Mouse (Mus musculus): ENCODE data around the gene Cc2d1a. TPM values are rescaled to one million over a fixed set of nuclear protein-coding genes. Genes with fewer than 3 reads are reported as not detected.

Gene Cc2d1a
- polyA plus RNA-seq, 1 experiment from 2014 or later = 19.5 TPM

DNA sequence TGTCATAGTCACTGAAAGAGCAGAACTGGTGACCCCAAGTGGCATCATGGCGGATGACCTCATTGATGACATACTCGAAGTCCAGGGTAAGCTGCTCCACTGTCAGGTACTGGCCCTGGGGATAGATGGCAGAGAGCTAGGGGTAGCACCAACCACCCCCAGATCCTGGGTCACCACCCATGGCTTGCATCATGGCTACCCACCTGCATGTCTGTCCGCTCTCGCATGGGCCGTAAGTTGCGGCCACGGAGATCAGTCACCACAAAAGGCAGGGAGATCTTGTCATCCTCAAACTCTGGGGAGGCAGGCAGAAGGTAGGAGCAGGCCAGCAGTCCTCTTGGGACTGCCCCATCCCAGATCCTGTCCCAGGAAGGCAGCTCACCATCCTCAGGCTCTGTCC is 49.4 kb downstream of the Cc2d1a start:
- no peak for ATAC-seq (ENCODE audit: low FRiP score, low read depth)
- no peaks in the 10 kb centered on the region for H3K27me3 ChIP-seq
- no peak overlapping the region for H3K4me3 ChIP-seq
- H3K4me1 ChIP-seq = peaks cover 17% of the 10 kb centered on the region
- 95% methylated on average over 7 of the region's 7 CpGs for WGBS
- H3K27ac ChIP-seq (replicated peaks) = no peak overlapping the region
- H3K36me3 ChIP-seq = peaks cover 90% of the 10 kb centered on the region
- H3K9me3 ChIP-seq = no peaks in the 10 kb centered on the region
- H3K4me2 ChIP-seq (replicated peaks) = no peak overlapping the region
- no peak overlapping the region for H3K9ac ChIP-seq (replicated peaks)

DNA sequence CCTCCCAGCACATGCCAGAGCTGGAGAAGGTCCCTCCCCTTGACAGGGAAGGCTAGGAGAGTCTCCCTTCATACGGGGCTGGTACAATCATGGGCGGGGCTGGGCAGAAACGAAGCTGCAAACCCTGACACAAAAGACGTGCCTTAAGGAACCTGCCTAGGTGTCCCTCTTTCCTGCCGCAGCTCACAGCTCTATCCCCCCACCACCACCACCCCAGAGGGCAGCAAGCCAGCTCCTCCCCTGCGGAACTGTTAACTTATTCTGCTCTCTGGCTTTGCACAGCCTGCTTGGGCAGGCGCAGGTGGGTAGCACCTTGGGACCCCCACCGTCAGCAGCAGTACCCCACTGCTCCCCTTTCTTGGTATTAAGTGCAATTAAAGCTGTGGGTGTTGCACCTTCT is 51.7 kb downstream of the Cc2d1a start:
- peaks cover 97% of the 10 kb centered on the region for H3K36me3 ChIP-seq
- H3K27me3 ChIP-seq = no peaks in the 10 kb centered on the region
- no peak overlapping the region for H3K9ac ChIP-seq (replicated peaks)
- no peak for ATAC-seq (ENCODE audit: low FRiP score, low read depth)
- H3K27ac ChIP-seq (replicated peaks) = no peak overlapping the region
- H3K4me1 ChIP-seq = no peaks in the 10 kb centered on the region
- no peak overlapping the region for H3K4me3 ChIP-seq
- 65% methylated on average over 8 of the region's 8 CpGs for WGBS
- no peaks in the 10 kb centered on the region for H3K9me3 ChIP-seq
- H3K4me2 ChIP-seq (replicated peaks) = no peak overlapping the region

GRCm38 (mm10) chr8:84090585-84090984 is 57.2 kb downstream of the Cc2d1a start:
- Histone ChIP-seq H3K9ac (replicated peaks) (no peak overlapping the region), H3K9me3 (no peaks in the 10 kb centered on the region), H3K27ac (replicated peaks) (no peak overlapping the region), H3K4me1 (no peaks in the 10 kb centered on the region), H3K27me3 (no peaks in the 10 kb centered on the region), H3K36me3 (peaks cover 92% of the 10 kb centered on the region), H3K4me2 (replicated peaks) (no peak overlapping the region), H3K4me3 (no peak overlapping the region)
- no peak for ATAC-seq (ENCODE audit: low FRiP score, low read depth)
- WGBS = 93% methylated on average over 8 of the region's 8 CpGs

- 89% methylated on average over 9 of the region's 9 CpGs for WGBS
Observed at GRCm38 (mm10) chr8:84089277-84089676, 58.5 kb downstream of the Cc2d1a start.

GRCm38 (mm10) chr8:84087821-84088220 is 59.9 kb downstream of the Cc2d1a start:
- H3K4me1 ChIP-seq = peaks cover 16% of the 10 kb centered on the region
- H3K27me3 ChIP-seq = peaks cover 4% of the 10 kb centered on the region; the same call in 1 of the 2 replicates
- no peak overlapping the region for H3K4me3 ChIP-seq
- no peak overlapping the region for H3K27ac ChIP-seq (replicated peaks)
- peaks cover 81% of the 10 kb centered on the region for H3K36me3 ChIP-seq
- H3K9ac ChIP-seq (replicated peaks) = no peak overlapping the region
- ATAC-seq (ENCODE audit: low FRiP score, low read depth) = no peak
- no peaks in the 10 kb centered on the region for H3K9me3 ChIP-seq
- 95% methylated on average over 14 of the region's 14 CpGs for WGBS
- H3K4me2 ChIP-seq (replicated peaks) = no peak overlapping the region

More at GRCm38 (mm10) chr8:84089277-84089676, 58.5 kb downstream of the Cc2d1a start:
- Histone ChIP-seq H3K27me3 (peaks cover 4% of the 10 kb centered on the region; the same call in 1 of the 2 replicates), H3K27ac (replicated peaks) (no peak overlapping the region), H3K9me3 (no peaks in the 10 kb centered on the region), H3K4me2 (replicated peaks) (no peak overlapping the region), H3K9ac (replicated peaks) (no peak overlapping the region), H3K4me1 (peaks cover 8% of the 10 kb centered on the region), H3K4me3 (no peak overlapping the region), H3K36me3 (peaks cover 91% of the 10 kb centered on the region)
- no peak for ATAC-seq (ENCODE audit: low FRiP score, low read depth)

- peaks cover 81% of the 10 kb centered on the region for H3K36me3 ChIP-seq
- H3K27ac ChIP-seq (replicated peaks) = no peak overlapping the region
- ATAC-seq (ENCODE audit: low FRiP score, low read depth) = no peak
- H3K27me3 ChIP-seq = peaks cover 4% of the 10 kb centered on the region; the same call in 1 of the 2 replicates
- peaks cover 16% of the 10 kb centered on the region for H3K4me1 ChIP-seq
- WGBS = 93% methylated on average over 7 of the region's 7 CpGs
- no peak overlapping the region for H3K4me3 ChIP-seq
- no peak overlapping the region for H3K9ac ChIP-seq (replicated peaks)
- H3K9me3 ChIP-seq = no peaks in the 10 kb centered on the region
- no peak overlapping the region for H3K4me2 ChIP-seq (replicated peaks)
Observed at GRCm38 (mm10) chr8:84087156-84087555, 60.6 kb downstream of the Cc2d1a start.

GRCm38 (mm10) chr8:84084341-84085115 is 63.2 kb downstream of the Cc2d1a start:
- H3K27me3 ChIP-seq = peaks cover 4% of the 10 kb centered on the region; the same call in 1 of the 2 replicates
- ATAC-seq (ENCODE audit: low FRiP score, low read depth) = no peak
- 29% methylated on average over 42 of the region's 42 CpGs for WGBS
- 0 out of 2 replicates have a peak overlapping the region, but pooled peaks have one; percentile 17 for H3K4me2 ChIP-seq (replicated peaks)
- no peaks in the 10 kb centered on the region for H3K9me3 ChIP-seq
- peak overlapping the region; percentile 33; the same call in 1 of the 2 replicates for H3K9ac ChIP-seq (replicated peaks)
- H3K4me3 ChIP-seq = 0 out of 2 replicates have a peak overlapping the region, but pooled peaks have one; percentile 12
- peaks cover 16% of the 10 kb centered on the region for H3K4me1 ChIP-seq
- peaks cover 82% of the 10 kb centered on the region for H3K36me3 ChIP-seq
- no peak overlapping the region for H3K27ac ChIP-seq (replicated peaks)

DNA sequence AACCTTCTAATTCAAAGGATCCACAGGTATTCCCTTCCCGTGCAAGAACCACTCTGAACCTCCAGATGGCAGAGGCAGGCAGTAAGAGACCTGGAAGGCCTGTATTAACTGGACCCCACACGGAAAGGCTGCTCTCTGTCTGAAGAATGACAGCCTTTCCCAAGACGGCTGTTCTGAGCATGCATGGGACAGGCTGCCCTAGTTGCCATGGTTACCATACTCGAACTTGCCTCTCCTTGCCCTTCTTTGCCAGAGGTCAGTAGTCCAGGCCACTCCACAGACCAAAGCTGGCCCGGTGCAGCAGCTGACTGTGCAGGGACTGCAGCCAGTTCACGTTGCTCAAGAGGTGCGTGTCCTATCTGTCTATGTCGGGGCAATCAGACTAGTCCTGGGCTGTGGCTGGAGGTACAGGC is 63.9 kb downstream of the Cc2d1a start:
- Histone ChIP-seq H3K9ac (replicated peaks) (no peak overlapping the region), H3K4me2 (replicated peaks) (no peak overlapping the region), H3K36me3 (peaks cover 78% of the 10 kb centered on the region), H3K9me3 (no peaks in the 10 kb centered on the region), H3K4me3 (no peak overlapping the region), H3K27ac (replicated peaks) (no peak overlapping the region), H3K4me1 (peaks cover 16% of the 10 kb centered on the region), H3K27me3 (peaks cover 4% of the 10 kb centered on the region; the same call in 1 of the 2 replicates)
- ATAC-seq (ENCODE audit: low FRiP score, low read depth) = no peak
- 11% methylated on average over 8 of the region's 8 CpGs for WGBS

MicroRNA genes within 50 kb of the gene (microRNA counts, 519-probe panel; counts per million panel counts)
- microRNA mmu-miR-181c = 3,414 counts per million, percentile 16 among the panel's probes with 10 or more counts
- not detected for microRNA mmu-miR-709

Small RNA genes within 50 kb of the gene (microRNA-seq; reads per million reads assigned to microRNA genes)
- gene Gm25110 = not detected
- gene Mir181c = 13,575 reads per million, percentile 97 among the genes with 10 or more reads in this experiment
- 11,808 reads per million, percentile 96 among the genes with 10 or more reads in this experiment for gene Mir181d
- gene Mir709 = not detected

Other genes with a start within 250 kb of the Cc2d1a start
- 30.2 and 30.4 TPM in 2 replicates for gene Adgrl1, start 247.8 kb downstream of the Cc2d1a start, polyA plus RNA-seq (2016; fragmentation: Nextera tagmentation; extraction: Ambion mirVana)
- gene Gm10644, start 192.7 kb downstream of the Cc2d1a start, polyA plus RNA-seq (2016; fragmentation: Nextera tagmentation; extraction: Ambion mirVana) = 0.76 and 0.88 TPM in 2 replicates
- 58.8 and 62.8 TPM in 2 replicates for gene Asf1b, start 192.4 kb downstream of the Cc2d1a start, polyA plus RNA-seq (2016; fragmentation: Nextera tagmentation; extraction: Ambion mirVana)
- 193 and 207 TPM in 2 replicates for gene Prkaca, start 174.9 kb downstream of the Cc2d1a start, polyA plus RNA-seq (2016; fragmentation: Nextera tagmentation; extraction: Ambion mirVana)
- 7.7 and 9.7 TPM in 2 replicates for gene Samd1, start 150.3 kb downstream of the Cc2d1a start, polyA plus RNA-seq (2016; fragmentation: Nextera tagmentation; extraction: Ambion mirVana)
- 0.89 and 1.1 TPM in 2 replicates for gene 1700067K01Rik, start 146.4 kb downstream of the Cc2d1a start, polyA plus RNA-seq (2016; fragmentation: Nextera tagmentation; extraction: Ambion mirVana)
- gene 2210011C24Rik, start 135.8 kb downstream of the Cc2d1a start, polyA plus RNA-seq (2016; fragmentation: Nextera tagmentation; extraction: Ambion mirVana) = not detected in 2 replicates
- gene Palm3, start 126.5 kb downstream of the Cc2d1a start, polyA plus RNA-seq (2016; fragmentation: Nextera tagmentation; extraction: Ambion mirVana) = 3.5 and 3.9 TPM in 2 replicates
- 0.46 and 0.52 TPM in 2 replicates for gene Il27ra, start 105.3 kb downstream of the Cc2d1a start, polyA plus RNA-seq (2016; fragmentation: Nextera tagmentation; extraction: Ambion mirVana)
- not detected in 2 replicates for gene Rln3, start 102.9 kb downstream of the Cc2d1a start, polyA plus RNA-seq (2016; fragmentation: Nextera tagmentation; extraction: Ambion mirVana)
- gene Gm10643, start 82.8 kb downstream of the Cc2d1a start, polyA plus RNA-seq (2016; fragmentation: Nextera tagmentation; extraction: Ambion mirVana) = 1.5 and 1.6 TPM in 2 replicates
- 9.3 and 10.0 TPM in 2 replicates for gene Rfx1, start 81.1 kb downstream of the Cc2d1a start, polyA plus RNA-seq (2016; fragmentation: Nextera tagmentation; extraction: Ambion mirVana)
- gene Dcaf15, start 43.2 kb downstream of the Cc2d1a start, polyA plus RNA-seq (2016; fragmentation: Nextera tagmentation; extraction: Ambion mirVana) = 20.5 and 22.1 TPM in 2 replicates
- gene Podnl1, start 21.9 kb downstream of the Cc2d1a start, polyA plus RNA-seq (2016; fragmentation: Nextera tagmentation; extraction: Ambion mirVana) = 0.46 and 0.51 TPM in 2 replicates
- gene 4930432K21Rik, start 89 bp upstream of the Cc2d1a start, polyA plus RNA-seq (2016; fragmentation: Nextera tagmentation; extraction: Ambion mirVana) = 2.4 TPM in 2 replicates
- gene Nanos3, start 37.3 kb upstream of the Cc2d1a start, polyA plus RNA-seq (2016; fragmentation: Nextera tagmentation; extraction: Ambion mirVana) = 4.5 and 8.3 TPM in 2 replicates
- gene Zswim4, start 89.1 kb upstream of the Cc2d1a start, polyA plus RNA-seq (2016; fragmentation: Nextera tagmentation; extraction: Ambion mirVana) = 55.3 and 55.7 TPM in 2 replicates
- gene D8Ertd738e, start 101.8 kb upstream of the Cc2d1a start, polyA plus RNA-seq (2016; fragmentation: Nextera tagmentation; extraction: Ambion mirVana) = 268 TPM in 2 replicates
- gene Mri1, start 109.4 kb upstream of the Cc2d1a start, polyA plus RNA-seq (2016; fragmentation: Nextera tagmentation; extraction: Ambion mirVana) = 61.0 and 63.6 TPM in 2 replicates
- gene Ccdc130, start 122.4 kb upstream of the Cc2d1a start, polyA plus RNA-seq (2016; fragmentation: Nextera tagmentation; extraction: Ambion mirVana) = 24.3 and 25.1 TPM in 2 replicates
- gene Cacna1a, start 240.5 kb upstream of the Cc2d1a start, polyA plus RNA-seq (2016; fragmentation: Nextera tagmentation; extraction: Ambion mirVana) = 14.0 and 15.0 TPM in 2 replicates

Data from midbrain, embryonic 12.5 days (tissue).